Mouse (Mus musculus) spleen, adult 12 weeks (tissue): ENCODE data around the gene 2410015M20Rik.
"Not testable (repeated sequence)": the region's sequence is repeated elsewhere in the genome, so short reads cannot be mapped to it uniquely, and the experiment has no call there.

Experiments
- DNase-seq: peaks from one replicate; pipeline ENCODE4 v3.0.0; 2022; ENCODE audit warnings: low spot score

Gene 2410015M20Rik

GRCm38 (mm10) chr17:56609452-56610171 lies at the start of gene 2410015M20Rik:
Gene 2410015M20Rik, minus strand, starts transcription at chr17:56609771.
- peak; percentile 91 for DNase-seq

- no peak for DNase-seq
These were observed 46.6 kb upstream of the 2410015M20Rik start for GRCm38 (mm10) chr17:56656171-56656570.

GRCm38 (mm10) chr17:56655311-56655710 lies 45.7 kb upstream of the 2410015M20Rik start:
- DNase-seq, result no peak

GRCm38 (mm10) chr17:56654771-56655170 lies 45.2 kb upstream of the 2410015M20Rik start:
- DNase-seq, result no peak

- no peak for DNase-seq
These were observed 42.2 kb upstream of the 2410015M20Rik start for GRCm38 (mm10) chr17:56651801-56652200.

- DNase-seq, result no peak
These were observed 38.0 kb upstream of the 2410015M20Rik start for GRCm38 (mm10) chr17:56647546-56647945.

- no peak for DNase-seq
These were observed 33.7 kb upstream of the 2410015M20Rik start for GRCm38 (mm10) chr17:56643237-56643636.

- no peak for DNase-seq
These were observed 24.5 kb upstream of the 2410015M20Rik start for GRCm38 (mm10) chr17:56634023-56634422.

- no peak for DNase-seq
These were observed 22.2 kb upstream of the 2410015M20Rik start for GRCm38 (mm10) chr17:56631807-56632206.

GRCm38 (mm10) chr17:56629800-56630781 lies 20.5 kb upstream of the 2410015M20Rik start:
- not testable (repeated sequence) for DNase-seq

GRCm38 (mm10) chr17:56627530-56628277 lies 18.1 kb upstream of the 2410015M20Rik start, which contains the start of gene Catsperd:
Gene Catsperd, plus strand, starts transcription at chr17:56628143.
- DNase-seq, result no peak

- peak; percentile 84 for DNase-seq
These were observed 17.3 kb upstream of the 2410015M20Rik start, which contains the start of gene Lonp1 for GRCm38 (mm10) chr17:56626754-56627470. Gene Lonp1, minus strand, starts transcription at chr17:56626887.

GRCm38 (mm10) chr17:56626260-56626659 lies 16.7 kb upstream of the 2410015M20Rik start:
- peak; percentile 14 for DNase-seq

GRCm38 (mm10) chr17:56625495-56625894 lies 15.9 kb upstream of the 2410015M20Rik start:
- no peak for DNase-seq

- DNase-seq, result no peak
These were observed 8.1 kb upstream of the 2410015M20Rik start for GRCm38 (mm10) chr17:56617628-56618027.

GRCm38 (mm10) chr17:56616725-56617124 lies 7.2 kb upstream of the 2410015M20Rik start:
- no peak for DNase-seq

GRCm38 (mm10) chr17:56615792-56616191 lies 6.2 kb upstream of the 2410015M20Rik start:
- DNase-seq, result no peak

GRCm38 (mm10) chr17:56615136-56615784 lies 5.7 kb upstream of the 2410015M20Rik start:
- no peak for DNase-seq

GRCm38 (mm10) chr17:56614391-56615135 lies 5.0 kb upstream of the 2410015M20Rik start:
- no peak for DNase-seq

- peak; percentile 26 for DNase-seq
These were observed 4.3 kb upstream of the 2410015M20Rik start for GRCm38 (mm10) chr17:56613893-56614292.
